Comparison of ENCODE assay signal across 24 mouse cellular contexts in genomic region chr5:147539815-147540214, GRCm38 (mm10).
DNase-seq lines count a peak whose midpoint lies in the region; ATAC-seq and TF ChIP-seq lines count a peak whose summit lies in the region.
"Had no signal": no experiment of that assay in that cellular context is flagged by ENCODE, and none has a peak within 500 bp of the region (broad histone marks: within the 10 kb centered on the region; RNA-seq: fewer than 3 reads in every experiment).

No protein-coding gene starts in this region.

- H3K36me3 ChIP-seq in midbrain, embryonic 11.5 days (ENCODE audit: control insufficient read depth, insufficient read depth, low read length), result no peaks in the 10 kb centered on the region; the same call in 1 of the 2 replicates
- H3K36me3 ChIP-seq in midbrain, embryonic 16.5 days (ENCODE audit: control insufficient read depth, insufficient read depth, low read length), result peaks cover 29% of the 10 kb centered on the region
- peaks cover 67% of the 10 kb centered on the region for H3K36me3 ChIP-seq in intestine, postnatal 0 days (ENCODE audit: control insufficient read depth, insufficient read depth)

- no peak overlapping the region for H3K9ac ChIP-seq in midbrain, embryonic 11.5 days (ENCODE audit: low read length)
- H3K9ac ChIP-seq in midbrain, embryonic 16.5 days (ENCODE audit: low read depth, low read length), result no peak overlapping the region
- no peak overlapping the region for H3K9ac ChIP-seq in intestine, postnatal 0 days (ENCODE audit: low read depth, low read length)
- H3K9ac ChIP-seq: embryonic facial prominence, embryonic 13.5 days; embryonic facial prominence, embryonic 15.5 days; forebrain, embryonic 12.5 days had no signal

- no peaks in the 10 kb centered on the region for H3K9me3 ChIP-seq in midbrain, embryonic 11.5 days (ENCODE audit: control insufficient read depth, low read length)
- H3K9me3 ChIP-seq in midbrain, embryonic 16.5 days (replicated peaks; ENCODE audit: control insufficient read depth, low read length, poor library complexity, severe bottlenecking), result no peaks in the 10 kb centered on the region
- no peaks in the 10 kb centered on the region for H3K9me3 ChIP-seq in intestine, postnatal 0 days (ENCODE audit: control insufficient read depth)
- H3K9me3 ChIP-seq: embryonic facial prominence, embryonic 13.5 days; embryonic facial prominence, embryonic 15.5 days; forebrain, embryonic 10.5 days; forebrain, embryonic 12.5 days had no signal

- no peak overlapping the region for H3K4me3 ChIP-seq in layer of hippocampus, adult 2 months
- no peak overlapping the region for H3K4me3 ChIP-seq in midbrain, embryonic 11.5 days (ENCODE audit: low read depth, low read length)
- H3K4me3 ChIP-seq in midbrain, embryonic 16.5 days (ENCODE audit: low read depth, low read length), result no peak overlapping the region
- no peak overlapping the region for H3K4me3 ChIP-seq in intestine, postnatal 0 days (ENCODE audit: low read depth, low read length)
- H3K4me3 ChIP-seq: embryonic facial prominence, embryonic 13.5 days; embryonic facial prominence, embryonic 15.5 days; erythroblast, embryonic 14.5 days; forebrain, embryonic 10.5 days; forebrain, embryonic 12.5 days had no signal

- no peak for TF ChIP-seq CTCF in layer of hippocampus, adult 2 months (conservative IDR thresholded peaks at IDR 0.05)
- TF ChIP-seq CTCF in intestine, postnatal 0 days (IDR thresholded peaks at IDR 0.05; ENCODE audit: low read depth), result no peak

- peak overlapping the region; percentile 24; the same call in 1 of the 2 replicates for H3K27ac ChIP-seq in layer of hippocampus, adult 2 months
- no peak overlapping the region for H3K27ac ChIP-seq in midbrain, embryonic 11.5 days (ENCODE audit: low read depth, low read length)
- H3K27ac ChIP-seq in midbrain, embryonic 16.5 days (ENCODE audit: low read length), result no peak overlapping the region
- no peak overlapping the region for H3K27ac ChIP-seq in intestine, postnatal 0 days (ENCODE audit: low read depth, low read length)
- H3K27ac ChIP-seq: embryonic facial prominence, embryonic 13.5 days; embryonic facial prominence, embryonic 15.5 days; forebrain, embryonic 10.5 days; forebrain, embryonic 12.5 days had no signal

- H3K4me1 ChIP-seq in midbrain, embryonic 11.5 days (ENCODE audit: control insufficient read depth, insufficient read depth, low read length), result no peaks in the 10 kb centered on the region
- no peaks in the 10 kb centered on the region for H3K4me1 ChIP-seq in midbrain, embryonic 16.5 days (ENCODE audit: control insufficient read depth, insufficient read depth, low read length)
- no peaks in the 10 kb centered on the region for H3K4me1 ChIP-seq in intestine, postnatal 0 days (replicated peaks; ENCODE audit: control insufficient read depth, insufficient read depth, low read length)
- H3K4me1 ChIP-seq: embryonic facial prominence, embryonic 13.5 days; embryonic facial prominence, embryonic 15.5 days; forebrain, embryonic 10.5 days; forebrain, embryonic 12.5 days had no signal

- no peak for DNase-seq in layer of hippocampus, adult 2 months (ENCODE audit: low spot score in 2 of 2)
- DNase-seq in layer of hippocampus, adult 11-12 months (ENCODE audit: low spot score), result no peak
- peak; percentile 6 for DNase-seq in midbrain, embryonic 11.5 days (ENCODE audit: low spot score, missing footprints)
- DNase-seq in thymus, adult 18-20 months, result no peak
- DNase-seq: adrenal gland, adult 2 months; adrenal gland, postnatal 10 days; adrenal gland, postnatal 25 days; cerebellum, adult 11 months; cerebellum, adult 18-20 months; cerebellum, adult 8-10 months; cerebellum, adult 9-11 months; cerebellum, postnatal 25 days; embryo, embryonic 11 days had no signal

- ATAC-seq in midbrain, embryonic 11.5 days (ENCODE audit: low FRiP score), result no peak
- ATAC-seq in midbrain, embryonic 16.5 days, result no peak
- ATAC-seq in granulocyte monocyte progenitor cell, adult 5-6 weeks (replicated peaks; ENCODE audit: poor library complexity, severe bottlenecking), result peak; percentile 45
- peak; percentile 50 for ATAC-seq in megakaryocyte progenitor cell, adult 5-6 weeks (replicated peaks; ENCODE audit: poor library complexity)
- ATAC-seq in intestine, postnatal 0 days, result no peak
- ATAC-seq: forebrain, embryonic 14.5 days; forebrain, embryonic 16.5 days had no signal

- 91% methylated on average over 4 of the region's 4 CpGs for WGBS in midbrain, embryonic 11.5 days
- 97% methylated on average over 4 of the region's 4 CpGs for WGBS in midbrain, embryonic 16.5 days
- WGBS in intestine, postnatal 0 days, result 83% methylated on average over 4 of the region's 4 CpGs

- H3K4me2 ChIP-seq in midbrain, embryonic 11.5 days, result no peak overlapping the region
- no peak overlapping the region for H3K4me2 ChIP-seq in midbrain, embryonic 16.5 days (ENCODE audit: low read length)
- no peak overlapping the region for H3K4me2 ChIP-seq in intestine, postnatal 0 days (replicated peaks; ENCODE audit: low read depth)
- H3K4me2 ChIP-seq: embryonic facial prominence, embryonic 13.5 days; embryonic facial prominence, embryonic 15.5 days; forebrain, embryonic 12.5 days had no signal

- H3K27me3 ChIP-seq in midbrain, embryonic 11.5 days (ENCODE audit: control insufficient read depth, insufficient read depth, low read length), result no peaks in the 10 kb centered on the region
- no peaks in the 10 kb centered on the region for H3K27me3 ChIP-seq in midbrain, embryonic 16.5 days (ENCODE audit: control insufficient read depth, insufficient read depth, low read depth, low read length)
- H3K27me3 ChIP-seq in intestine, postnatal 0 days (replicated peaks; ENCODE audit: control insufficient read depth, insufficient read depth, low read length), result no peaks in the 10 kb centered on the region
- H3K27me3 ChIP-seq: embryonic facial prominence, embryonic 13.5 days; embryonic facial prominence, embryonic 15.5 days; forebrain, embryonic 12.5 days had no signal

Comparison
In these comparisons a context has a peak if more than half of its experiments do, and no peak if none do; other contexts are left out.
1. ATAC-seq: peak in granulocyte monocyte progenitor cell, adult 5-6 weeks (single experiment) and megakaryocyte progenitor cell, adult 5-6 weeks (single experiment); none in midbrain, embryonic 11.5 days (single experiment), midbrain, embryonic 16.5 days (single experiment) and intestine, postnatal 0 days (single experiment).